Mouse (Mus musculus): ENCODE measurements at regions not wholly inside any gene's neighbourhood (a gene's known extent, or its start where the extent isn't known, plus 50 kb on each side); places are given as distances from the start of the nearest gene placed in this dataset.
"Not testable (repeated sequence)": the region's sequence is repeated elsewhere in the genome, so short reads cannot be mapped to it uniquely, and the experiment has no call there.

DNA sequence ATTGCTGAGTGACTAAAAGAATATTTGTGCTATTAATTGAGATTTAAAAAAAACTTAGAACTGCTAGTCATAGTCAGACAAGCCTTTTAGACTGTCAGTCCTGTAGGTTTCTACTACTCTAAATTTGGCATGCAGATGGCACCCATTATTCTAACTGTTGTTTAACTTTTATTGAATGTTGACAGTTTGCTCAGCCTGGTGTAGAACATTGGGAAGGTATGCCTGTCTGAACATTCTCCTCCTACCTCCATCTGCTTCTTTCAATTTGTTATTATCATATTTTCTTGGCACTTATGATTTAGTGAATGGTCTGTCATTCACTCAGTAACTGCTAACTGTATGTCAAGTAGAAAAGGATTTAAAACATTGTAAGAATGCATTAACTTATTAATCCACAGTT lies 130.9 kb downstream of the Gmnc start:
- DNase-seq (ENCODE audit: low spot score): no peak

GRCm38 (mm10) chr16:26849191-26849590 lies 142.3 kb downstream of the Gmnc start:
- DNase-seq (ENCODE audit: low spot score): peak; percentile 3

- no peak for DNase-seq (ENCODE audit: low spot score)
Measured at GRCm38 (mm10) chr16:26827006-26827405, 164.4 kb downstream of the Gmnc start.

DNA sequence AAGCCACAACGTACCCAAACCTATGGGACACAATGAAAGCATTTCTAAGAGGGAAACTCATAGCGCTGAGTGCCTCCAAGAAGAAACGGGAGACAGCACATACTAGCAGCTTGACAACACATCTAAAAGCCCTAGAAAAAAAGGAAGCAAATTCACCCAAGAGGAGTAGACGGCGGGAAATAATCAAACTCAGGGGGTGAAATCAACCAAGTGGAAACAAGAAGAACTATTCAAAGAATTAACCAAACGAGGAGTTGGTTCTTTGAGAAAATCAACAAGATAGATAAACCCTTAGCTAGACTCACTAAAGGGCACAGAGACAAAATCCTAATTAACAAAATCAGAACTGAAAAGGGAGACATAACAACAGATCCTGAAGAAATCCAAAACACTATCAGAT lies 180.3 kb downstream of the Gmnc start:
- DNase-seq (ENCODE audit: low spot score): not testable (repeated sequence)

DNA sequence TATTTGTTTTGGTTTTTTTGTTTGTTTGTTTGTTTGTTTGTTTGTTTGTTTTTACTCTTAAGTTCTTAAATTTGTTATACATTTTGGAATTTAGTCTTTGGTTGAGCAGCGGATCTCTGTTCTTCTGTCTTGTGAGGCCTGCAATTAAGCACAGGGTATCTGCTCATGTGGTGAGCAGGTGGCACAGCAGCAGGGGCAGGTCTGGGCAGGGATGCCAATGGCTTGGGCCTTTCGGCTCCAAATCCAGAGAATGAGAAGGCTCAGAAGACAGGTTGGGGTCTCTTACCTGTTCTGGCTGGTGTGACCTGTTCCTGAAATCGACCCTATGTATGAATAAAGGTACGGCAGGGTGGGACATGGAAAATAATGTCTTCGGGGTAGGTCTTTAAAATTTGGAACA lies 186.0 kb downstream of the Gmnc start:
- DNase-seq (ENCODE audit: low spot score): no peak

DNA sequence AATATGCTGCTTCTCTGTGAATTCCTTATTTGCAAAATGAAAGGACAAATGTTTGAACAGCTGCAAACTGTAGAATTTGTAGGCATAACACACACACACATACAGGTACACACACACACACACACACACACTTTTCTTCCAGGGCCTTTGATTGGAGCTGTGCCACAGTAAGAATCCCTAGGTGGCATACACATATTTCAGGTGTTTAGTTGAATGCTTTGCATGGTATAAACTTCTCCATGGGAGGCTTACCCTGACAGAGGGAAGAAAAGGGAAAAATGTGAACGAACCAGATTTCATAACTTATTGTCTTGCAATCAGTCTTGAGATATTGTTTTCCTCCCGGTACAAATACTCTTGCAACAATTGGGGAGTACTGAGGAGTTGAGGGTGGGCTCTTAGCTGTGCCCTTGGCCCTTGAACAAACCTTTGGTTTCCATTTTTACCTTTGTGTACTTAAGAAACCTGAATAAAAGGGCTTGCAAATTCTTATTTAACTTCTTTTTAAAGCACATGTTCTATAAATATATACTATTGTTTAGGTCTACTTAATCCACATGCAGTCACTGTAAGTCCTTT lies 204.3 kb downstream of the Gmnc start:
- DNase-seq (ENCODE audit: low spot score): no peak

DNA sequence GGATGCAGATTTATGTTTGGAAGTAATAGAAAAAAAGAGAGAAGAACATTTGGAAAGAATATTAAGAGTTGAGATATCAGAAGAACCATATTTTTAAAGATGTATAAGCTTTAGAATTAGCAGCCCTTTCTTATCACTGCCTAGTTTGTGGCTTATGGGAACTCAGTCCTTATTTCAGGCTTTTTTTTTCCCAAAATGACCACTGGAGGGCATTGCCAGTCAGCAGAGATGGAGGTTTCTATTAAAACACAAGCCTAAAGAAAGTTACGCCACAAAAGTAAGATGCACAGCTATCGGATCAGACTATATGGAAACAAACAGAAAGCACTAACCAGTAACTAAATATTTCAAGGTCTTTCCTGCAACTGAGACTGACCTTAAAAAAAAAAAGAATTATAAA lies 200.8 kb downstream of the Il1rap start:
- DNase-seq (ENCODE audit: low spot score): no peak

All from heart, adult 8-10 months (tissue).